Mouse (Mus musculus): ENCODE measurements at regions not wholly inside any gene's neighbourhood (a gene's known extent, or its start where the extent isn't known, plus 50 kb on each side); places are given as distances from the start of the nearest gene placed in this dataset.
A peak's percentile ranks its signal among the peaks of the same experiment; 100 is the strongest.
"Not testable (repeated sequence)": the region's sequence is repeated elsewhere in the genome, so short reads cannot be mapped to it uniquely, and the experiment has no call there.

- not testable (repeated sequence) for H3K36me3 ChIP-seq; H3K4me3 ChIP-seq (replicated peaks); H3K4me2 ChIP-seq (replicated peaks); H3K27ac ChIP-seq; H3K9me3 ChIP-seq; H3K4me1 ChIP-seq (replicated peaks); ATAC-seq; H3K9ac ChIP-seq; H3K27me3 ChIP-seq (replicated peaks)
These were observed 1000.2 kb downstream of the Kcnt2 start for GRCm38 (mm10) chr1:141246125-141246524.

GRCm38 (mm10) chr1:141274738-141275137 is 1028.8 kb downstream of the Kcnt2 start:
- Histone ChIP-seq H3K4me1 (replicated peaks) (no peaks in the 10 kb centered on the region), H3K9ac (no peak overlapping the region), H3K9me3 (no peaks in the 10 kb centered on the region), H3K27me3 (replicated peaks) (no peaks in the 10 kb centered on the region), H3K4me3 (replicated peaks) (no peak overlapping the region), H3K27ac (no peak overlapping the region), H3K36me3 (no peaks in the 10 kb centered on the region), H3K4me2 (replicated peaks) (no peak overlapping the region)
- peak; percentile 51; the same call in 1 of the 2 replicates for ATAC-seq
- WGBS, result 71% methylated on average over 1 of the region's 1 CpGs

GRCm38 (mm10) chr1:141281513-141281912 is 1035.6 kb downstream of the Kcnt2 start:
- ATAC-seq, result peak; percentile 59; the same call in 1 of the 2 replicates

GRCm38 (mm10) chr1:141322968-141323367 is 1077.0 kb downstream of the Kcnt2 start:
- 65% methylated on average over 3 of the region's 3 CpGs for WGBS
- ATAC-seq, result no peak
- H3K9ac ChIP-seq, result no peak overlapping the region
- no peak overlapping the region for H3K4me2 ChIP-seq (replicated peaks)
- no peaks in the 10 kb centered on the region for H3K27me3 ChIP-seq (replicated peaks)
- no peak overlapping the region for H3K4me3 ChIP-seq (replicated peaks)
- H3K27ac ChIP-seq, result no peak overlapping the region
- no peaks in the 10 kb centered on the region for H3K9me3 ChIP-seq
- no peaks in the 10 kb centered on the region for H3K4me1 ChIP-seq (replicated peaks)
- H3K36me3 ChIP-seq, result no peaks in the 10 kb centered on the region

More at GRCm38 (mm10) chr1:141281513-141281912, 1035.6 kb downstream of the Kcnt2 start:
- Histone ChIP-seq H3K9ac (no peak overlapping the region), H3K36me3 (no peaks in the 10 kb centered on the region), H3K4me1 (replicated peaks) (no peaks in the 10 kb centered on the region), H3K4me3 (replicated peaks) (no peak overlapping the region), H3K9me3 (no peaks in the 10 kb centered on the region), H3K27me3 (replicated peaks) (no peaks in the 10 kb centered on the region), H3K27ac (no peak overlapping the region), H3K4me2 (replicated peaks) (no peak overlapping the region)

- Histone ChIP-seq H3K4me1 (replicated peaks) (no peaks in the 10 kb centered on the region), H3K4me3 (replicated peaks) (no peak overlapping the region), H3K9me3 (no peaks in the 10 kb centered on the region), H3K27ac (no peak overlapping the region), H3K36me3 (no peaks in the 10 kb centered on the region), H3K9ac (no peak overlapping the region), H3K4me2 (replicated peaks) (no peak overlapping the region), H3K27me3 (replicated peaks) (no peaks in the 10 kb centered on the region)
- no peak for ATAC-seq
- 76% methylated on average over 1 of the region's 1 CpGs for WGBS
These were observed 1092.1 kb downstream of the Kcnt2 start for GRCm38 (mm10) chr1:141338073-141338472.

- no peak for ATAC-seq
These were observed 1123.5 kb downstream of the Kcnt2 start for GRCm38 (mm10) chr1:141369447-141369846.

GRCm38 (mm10) chr1:141375966-141376365 is 1130.0 kb downstream of the Kcnt2 start:
- H3K4me3 ChIP-seq (replicated peaks), result no peak overlapping the region
- H3K4me2 ChIP-seq (replicated peaks), result no peak overlapping the region
- WGBS, result 90% methylated on average over 3 of the region's 3 CpGs
- H3K9ac ChIP-seq, result no peak overlapping the region
- H3K4me1 ChIP-seq (replicated peaks), result no peaks in the 10 kb centered on the region
- no peak for ATAC-seq
- no peaks in the 10 kb centered on the region for H3K36me3 ChIP-seq
- no peaks in the 10 kb centered on the region for H3K27me3 ChIP-seq (replicated peaks)
- no peak overlapping the region for H3K27ac ChIP-seq
- no peaks in the 10 kb centered on the region for H3K9me3 ChIP-seq

More at GRCm38 (mm10) chr1:141369447-141369846, 1123.5 kb downstream of the Kcnt2 start:
- no peak overlapping the region for H3K27ac ChIP-seq
- H3K4me2 ChIP-seq (replicated peaks), result no peak overlapping the region
- H3K27me3 ChIP-seq (replicated peaks), result no peaks in the 10 kb centered on the region
- no peak overlapping the region for H3K4me3 ChIP-seq (replicated peaks)
- WGBS, result 81% methylated on average over 1 of the region's 1 CpGs
- no peaks in the 10 kb centered on the region for H3K36me3 ChIP-seq
- H3K9me3 ChIP-seq, result no peaks in the 10 kb centered on the region
- no peaks in the 10 kb centered on the region for H3K4me1 ChIP-seq (replicated peaks)
- no peak overlapping the region for H3K9ac ChIP-seq

GRCm38 (mm10) chr1:141401334-141401733 is 1155.4 kb downstream of the Kcnt2 start:
- Histone ChIP-seq H3K4me1 (replicated peaks) (no peaks in the 10 kb centered on the region), H3K4me2 (replicated peaks) (no peak overlapping the region), H3K27ac (no peak overlapping the region), H3K9me3 (no peaks in the 10 kb centered on the region), H3K4me3 (replicated peaks) (no peak overlapping the region), H3K36me3 (no peaks in the 10 kb centered on the region), H3K9ac (no peak overlapping the region), H3K27me3 (replicated peaks) (no peaks in the 10 kb centered on the region)
- no peak for ATAC-seq
- WGBS, result 39% methylated on average over 1 of the region's 1 CpGs

GRCm38 (mm10) chr1:141429675-141430074 is 1183.7 kb downstream of the Kcnt2 start:
- Histone ChIP-seq H3K4me3 (replicated peaks) (no peak overlapping the region), H3K36me3 (no peaks in the 10 kb centered on the region), H3K9ac (no peak overlapping the region), H3K27ac (no peak overlapping the region), H3K4me1 (replicated peaks) (no peaks in the 10 kb centered on the region), H3K9me3 (no peaks in the 10 kb centered on the region), H3K4me2 (replicated peaks) (no peak overlapping the region), H3K27me3 (replicated peaks) (no peaks in the 10 kb centered on the region)
- no peak for ATAC-seq
- whole genome bisulfite sequencing, result 64% methylated on average over 4 of the region's 4 CpGs

GRCm38 (mm10) chr1:141430117-141430516 is 1184.2 kb downstream of the Kcnt2 start:
- H3K4me3 ChIP-seq (replicated peaks), result no peak overlapping the region
- WGBS, result 80% methylated on average over 2 of the region's 2 CpGs
- no peaks in the 10 kb centered on the region for H3K36me3 ChIP-seq
- no peaks in the 10 kb centered on the region for H3K27me3 ChIP-seq (replicated peaks)
- no peak overlapping the region for H3K27ac ChIP-seq
- no peaks in the 10 kb centered on the region for H3K9me3 ChIP-seq
- H3K4me2 ChIP-seq (replicated peaks), result no peak overlapping the region
- H3K9ac ChIP-seq, result no peak overlapping the region
- no peaks in the 10 kb centered on the region for H3K4me1 ChIP-seq (replicated peaks)
- ATAC-seq, result no peak

- Histone ChIP-seq H3K4me3 (replicated peaks) (no peak overlapping the region), H3K27ac (no peak overlapping the region), H3K4me1 (replicated peaks) (no peaks in the 10 kb centered on the region), H3K9me3 (no peaks in the 10 kb centered on the region), H3K9ac (no peak overlapping the region), H3K27me3 (replicated peaks) (no peaks in the 10 kb centered on the region), H3K36me3 (no peaks in the 10 kb centered on the region), H3K4me2 (replicated peaks) (no peak overlapping the region)
- ATAC-seq, result no peak
- whole genome bisulfite sequencing, result 3% methylated on average over 1 of the region's 1 CpGs
These were observed 1189.5 kb downstream of the Kcnt2 start for GRCm38 (mm10) chr1:141435452-141435851.

GRCm38 (mm10) chr1:141440234-141440633 is 1194.3 kb downstream of the Kcnt2 start:
- no peak overlapping the region for H3K4me3 ChIP-seq (replicated peaks)
- no peak overlapping the region for H3K9ac ChIP-seq
- H3K27me3 ChIP-seq (replicated peaks), result no peaks in the 10 kb centered on the region
- no peak overlapping the region for H3K27ac ChIP-seq
- no peak for ATAC-seq
- no peaks in the 10 kb centered on the region for H3K4me1 ChIP-seq (replicated peaks)
- H3K36me3 ChIP-seq, result no peaks in the 10 kb centered on the region
- H3K9me3 ChIP-seq, result no peaks in the 10 kb centered on the region
- no peak overlapping the region for H3K4me2 ChIP-seq (replicated peaks)

GRCm38 (mm10) chr1:141450960-141451359 is 1205.0 kb downstream of the Kcnt2 start:
- no peak overlapping the region for H3K4me2 ChIP-seq (replicated peaks)
- 84% methylated on average over 1 of the region's 1 CpGs for WGBS
- H3K27ac ChIP-seq, result no peak overlapping the region
- no peak for ATAC-seq
- H3K36me3 ChIP-seq, result no peaks in the 10 kb centered on the region
- no peaks in the 10 kb centered on the region for H3K27me3 ChIP-seq (replicated peaks)
- no peaks in the 10 kb centered on the region for H3K4me1 ChIP-seq (replicated peaks)
- H3K9me3 ChIP-seq, result no peaks in the 10 kb centered on the region
- no peak overlapping the region for H3K4me3 ChIP-seq (replicated peaks)
- no peak overlapping the region for H3K9ac ChIP-seq

GRCm38 (mm10) chr1:141464576-141464975 is 1218.6 kb downstream of the Kcnt2 start:
- Histone ChIP-seq H3K9me3 (no peaks in the 10 kb centered on the region), H3K36me3 (no peaks in the 10 kb centered on the region), H3K27me3 (replicated peaks) (no peaks in the 10 kb centered on the region), H3K27ac (no peak overlapping the region), H3K9ac (no peak overlapping the region), H3K4me2 (replicated peaks) (no peak overlapping the region), H3K4me1 (replicated peaks) (no peaks in the 10 kb centered on the region), H3K4me3 (replicated peaks) (no peak overlapping the region)
- no peak for ATAC-seq
